Mouse (Mus musculus) lung, embryonic 14.5 days (tissue): Measurements from ENCODE around the gene Abhd12. TPM values are rescaled to one million over a fixed set of nuclear protein-coding genes. Genes with fewer than 3 reads are reported as not detected.

ENCODE experiments used
- ATAC-seq: fragments of 200-750 bp; cut with Nextera tagmentation; 2 replicates; pipeline ENCODE4 v1.8.0; 2017; ENCODE audit warnings: mild to moderate bottlenecking, moderate TSS enrichment, moderate library complexity; ENCODE audit not compliant: insufficient read depth
- DNase-seq: peaks from one replicate; pipeline ENCODE4 v3.0.0-alpha.2; 2015
- H3K27ac ChIP-seq: fragments of 300-500 bp; sonication (generic); 2 replicates; pipeline ENCODE4 v1.5.1; 2014; ENCODE audit warnings: low read depth, mild to moderate bottlenecking, moderate library complexity
- H3K27me3 ChIP-seq: fragments of 300-500 bp; sonication (generic); 2 replicates; pipeline ENCODE4 v1.6.1; 2014; ENCODE audit warnings: low read length, control low read depth; ENCODE audit not compliant: insufficient read depth
- H3K36me3 ChIP-seq: fragments of 300-500 bp; sonication (generic); 2 replicates; pipeline ENCODE4 v1.6.1; 2014; ENCODE audit warnings: control low read depth; ENCODE audit not compliant: insufficient read depth
- H3K4me1 ChIP-seq: fragments of 300-500 bp; sonication (generic); 2 replicates; pipeline ENCODE4 v1.6.1; 2014; ENCODE audit warnings: antibody characterized with exemption, control low read depth; ENCODE audit not compliant: insufficient read depth
- H3K4me2 ChIP-seq: fragments of 300-500 bp; sonication (generic); 2 replicates; pipeline ENCODE4 v1.6.1; 2014; ENCODE audit warnings: mild to moderate bottlenecking
- H3K4me3 ChIP-seq: fragments of 300-500 bp; sonication (generic); 2 replicates; pipeline ENCODE4 v1.5.1; 2014; ENCODE audit warnings: low read depth, low read length
- H3K9ac ChIP-seq: fragments of 300-500 bp; sonication (generic); 2 replicates; pipeline ENCODE4 v1.6.1; 2014
- H3K9me3 ChIP-seq: fragments of 300-500 bp; sonication (generic); 2 replicates; pipeline ENCODE4 v1.6.1; 2016; ENCODE audit warnings: low read depth, low read length, control low read depth
- CTCF ChIP-seq: IDR thresholded peaks from 2 replicates; pipeline ENCODE4 v1.5.1; 2016; ENCODE audit warnings: antibody characterized with exemption, low read depth
- WGBS: fragments of 180-500 bp; shearing (Covaris S2); extraction: QIAGEN DNeasy Blood & Tissue Kit; methylation state at CpG from one replicate; pipeline ENCODE4 v1.1.7; 2014; 5-methylcytosine and 5-hydroxymethylcytosine counted together
- polyA plus RNA-seq: library from polyadenylated mRNA; unstranded; fragments of >200 nt; fragmentation: Nextera tagmentation; extraction: Ambion mirVana; gene quantifications from 2 replicates; pipeline ENCODE4 v1.2.1, GENCODE M21; 2014

Gene Abhd12
- polyA plus RNA-seq, 1 experiment from 2014 or later = 67.2 TPM

DNA sequence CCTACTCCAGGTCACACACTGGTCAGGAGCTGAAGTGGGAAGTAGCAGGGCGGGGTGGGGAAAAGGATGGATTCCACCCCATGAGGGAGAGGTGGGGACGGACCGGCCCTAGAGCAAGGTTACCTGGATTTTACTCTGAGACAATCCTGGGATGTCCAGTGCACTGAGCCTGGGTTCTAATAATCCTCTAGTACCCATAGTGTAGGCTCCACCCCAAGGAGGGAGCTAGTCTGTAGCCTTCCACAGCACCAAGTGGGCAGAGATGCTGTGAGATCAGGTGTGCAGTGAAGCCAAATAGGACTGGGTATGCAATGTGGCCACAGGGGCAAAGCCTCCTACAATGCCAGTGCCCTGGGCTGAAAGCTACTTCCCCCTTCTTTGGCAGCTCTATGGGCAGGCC lies 66.8 kb downstream of the Abhd12 start:
- H3K27me3 ChIP-seq = no peaks in the 10 kb centered on the region
- no peaks in the 10 kb centered on the region for H3K4me1 ChIP-seq
- no peaks in the 10 kb centered on the region for H3K9me3 ChIP-seq
- ATAC-seq (no peak), DNase-seq (no peak)
- H3K36me3 ChIP-seq = peaks cover 30% of the 10 kb centered on the region; the same call in 1 of the 2 replicates
- no peak overlapping the region for H3K4me2 ChIP-seq
- no peak for TF ChIP-seq CTCF
- WGBS = 86% methylated on average over 3 of the region's 3 CpGs
- H3K9ac ChIP-seq = no peak overlapping the region
- H3K27ac ChIP-seq = no peak overlapping the region
- H3K4me3 ChIP-seq = no peak overlapping the region

DNA sequence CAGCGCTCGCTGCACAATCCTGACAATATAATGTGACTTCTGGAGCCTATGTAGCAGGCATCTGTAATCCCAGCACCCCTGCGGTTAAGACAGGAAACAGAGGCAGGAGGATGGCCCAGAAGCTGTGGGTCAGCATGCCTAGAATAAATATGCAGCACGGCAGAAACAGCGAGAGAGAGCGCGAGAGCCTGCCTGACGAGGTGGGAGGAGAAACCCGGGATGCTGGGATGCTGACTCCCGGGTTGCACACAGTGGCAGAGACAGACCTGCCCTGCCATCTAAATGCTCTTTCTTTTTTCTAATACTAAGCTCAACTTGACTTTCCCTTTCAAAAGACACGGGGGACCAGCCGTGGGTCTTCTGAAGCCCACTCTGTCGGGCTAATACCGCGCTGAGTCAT lies 67.6 kb downstream of the Abhd12 start:
- 74% methylated on average over 15 of the region's 15 CpGs for WGBS
- Histone ChIP-seq H3K4me3 (no peak overlapping the region), H3K4me2 (no peak overlapping the region), H3K4me1 (no peaks in the 10 kb centered on the region), H3K9me3 (no peaks in the 10 kb centered on the region), H3K27me3 (no peaks in the 10 kb centered on the region), H3K9ac (no peak overlapping the region), H3K36me3 (peaks cover 35% of the 10 kb centered on the region), H3K27ac (no peak overlapping the region)
- TF ChIP-seq CTCF = no peak
- ATAC-seq (no peak), DNase-seq (no peak)

DNA sequence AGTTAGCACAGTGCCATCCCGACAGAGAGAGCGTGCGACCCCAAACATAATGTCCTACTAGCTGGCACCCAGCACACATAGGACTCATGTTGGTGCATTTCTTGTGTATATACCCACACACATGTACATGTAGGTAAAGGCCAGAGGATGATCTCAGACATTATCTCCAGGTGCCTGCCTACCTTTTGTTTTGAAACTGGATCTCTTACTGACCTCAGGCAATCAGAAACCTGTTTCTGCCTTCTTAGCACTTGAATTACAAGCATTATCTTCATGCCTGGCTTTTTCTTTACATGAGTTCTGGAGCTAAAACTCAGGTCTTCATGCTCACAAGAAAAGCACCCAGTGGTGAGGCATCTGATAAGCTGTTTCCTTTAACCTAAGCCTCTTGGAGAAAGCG lies 68.6 kb downstream of the Abhd12 start:
- H3K27me3 ChIP-seq = no peaks in the 10 kb centered on the region
- H3K9ac ChIP-seq = no peak overlapping the region
- no peak overlapping the region for H3K4me2 ChIP-seq
- H3K4me1 ChIP-seq = no peaks in the 10 kb centered on the region
- no peaks in the 10 kb centered on the region for H3K9me3 ChIP-seq
- ATAC-seq (no peak), DNase-seq (no peak)
- H3K4me3 ChIP-seq = no peak overlapping the region
- H3K36me3 ChIP-seq = peaks cover 44% of the 10 kb centered on the region
- no peak for TF ChIP-seq CTCF
- no peak overlapping the region for H3K27ac ChIP-seq
- 92% methylated on average over 4 of the region's 4 CpGs for WGBS

DNA sequence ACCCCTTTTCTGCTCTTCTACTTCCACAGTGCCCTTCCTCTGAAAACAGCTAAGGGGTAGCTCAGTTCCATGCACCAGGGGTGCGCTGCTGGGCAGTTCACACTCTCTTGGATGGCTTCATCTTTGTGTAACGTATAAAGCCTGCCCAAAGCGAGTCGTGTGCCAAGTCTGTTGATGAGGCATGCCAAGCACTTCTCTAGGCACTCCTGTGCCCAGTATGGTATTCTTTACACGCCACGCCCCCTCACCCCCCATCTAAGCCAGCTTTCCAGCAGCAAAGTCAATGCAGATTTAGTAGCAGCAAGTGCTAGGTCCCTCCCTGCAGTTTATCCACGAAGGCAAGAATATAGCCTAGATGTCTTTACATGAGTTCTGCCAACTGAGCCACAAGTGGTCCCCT lies 69.9 kb downstream of the Abhd12 start:
- Histone ChIP-seq H3K4me1 (no peaks in the 10 kb centered on the region), H3K4me2 (no peak overlapping the region), H3K9ac (no peak overlapping the region), H3K9me3 (no peaks in the 10 kb centered on the region), H3K36me3 (peaks cover 57% of the 10 kb centered on the region), H3K27me3 (no peaks in the 10 kb centered on the region), H3K4me3 (no peak overlapping the region), H3K27ac (no peak overlapping the region)
- WGBS = 87% methylated on average over 7 of the region's 7 CpGs
- DNase-seq (no peak), ATAC-seq (no peak)
- TF ChIP-seq CTCF = no peak

DNA sequence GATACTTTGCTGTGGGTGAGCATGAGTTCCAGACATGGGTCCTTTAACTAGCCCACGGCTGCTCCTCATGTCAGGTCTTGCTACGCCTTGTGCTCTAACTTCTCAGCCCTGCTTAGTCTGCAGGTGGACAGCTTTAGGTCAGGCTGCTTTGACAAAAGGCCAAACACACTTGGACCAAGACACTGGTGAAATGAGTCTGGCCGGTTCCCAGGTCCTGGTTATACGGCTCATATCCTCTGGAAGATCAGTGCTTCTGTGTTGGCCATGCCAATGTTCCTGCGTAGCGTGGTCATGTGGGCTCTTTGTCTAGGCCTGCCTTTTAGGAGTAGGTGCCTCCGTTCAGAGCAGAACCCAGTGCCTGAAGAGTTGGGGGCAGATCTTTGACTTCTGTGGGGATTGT lies 72.5 kb downstream of the Abhd12 start:
- no peak for DNase-seq
- Histone ChIP-seq H3K27me3 (no peaks in the 10 kb centered on the region), H3K4me1 (no peaks in the 10 kb centered on the region), H3K4me3 (no peak overlapping the region), H3K36me3 (peaks cover 76% of the 10 kb centered on the region), H3K27ac (no peak overlapping the region), H3K9ac (no peak overlapping the region), H3K9me3 (no peaks in the 10 kb centered on the region), H3K4me2 (no peak overlapping the region)
- no peak for ATAC-seq
- TF ChIP-seq CTCF = no peak
- WGBS = 92% methylated on average over 7 of the region's 7 CpGs

DNA sequence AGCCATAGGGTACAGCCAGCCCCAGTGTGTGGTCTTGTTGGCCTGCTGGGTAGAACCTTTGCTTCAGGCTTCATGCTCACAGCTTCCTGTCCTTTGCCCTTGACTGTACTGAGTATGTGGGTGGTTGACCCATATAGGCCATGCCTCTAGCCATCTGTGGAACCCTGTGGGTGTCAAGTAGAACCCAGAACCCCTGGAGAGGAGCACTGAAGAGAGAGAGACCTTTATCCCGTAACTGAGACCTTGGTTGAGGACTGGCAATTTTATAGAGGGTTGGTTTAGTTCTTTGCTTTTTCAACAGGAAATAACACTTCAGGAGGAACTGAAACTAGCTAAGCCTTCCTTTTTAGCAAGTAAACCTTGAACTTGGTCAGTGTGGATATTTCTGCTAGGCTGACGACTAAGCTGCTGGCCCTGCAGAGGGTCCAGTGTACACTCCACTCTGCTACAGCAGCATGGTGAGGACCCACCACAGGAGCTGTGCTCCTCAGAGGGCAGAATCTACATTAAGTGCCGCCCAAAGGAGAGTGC lies 73.6 kb downstream of the Abhd12 start:
- peaks cover 85% of the 10 kb centered on the region for H3K36me3 ChIP-seq
- no peak for DNase-seq
- no peak overlapping the region for H3K4me2 ChIP-seq
- H3K27me3 ChIP-seq = no peaks in the 10 kb centered on the region
- no peak overlapping the region for H3K27ac ChIP-seq
- no peak for ATAC-seq
- no peak overlapping the region for H3K4me3 ChIP-seq
- WGBS = 86% methylated on average over 3 of the region's 3 CpGs
- TF ChIP-seq CTCF = no peak
- no peaks in the 10 kb centered on the region for H3K9me3 ChIP-seq
- no peak overlapping the region for H3K9ac ChIP-seq
- no peaks in the 10 kb centered on the region for H3K4me1 ChIP-seq

DNA sequence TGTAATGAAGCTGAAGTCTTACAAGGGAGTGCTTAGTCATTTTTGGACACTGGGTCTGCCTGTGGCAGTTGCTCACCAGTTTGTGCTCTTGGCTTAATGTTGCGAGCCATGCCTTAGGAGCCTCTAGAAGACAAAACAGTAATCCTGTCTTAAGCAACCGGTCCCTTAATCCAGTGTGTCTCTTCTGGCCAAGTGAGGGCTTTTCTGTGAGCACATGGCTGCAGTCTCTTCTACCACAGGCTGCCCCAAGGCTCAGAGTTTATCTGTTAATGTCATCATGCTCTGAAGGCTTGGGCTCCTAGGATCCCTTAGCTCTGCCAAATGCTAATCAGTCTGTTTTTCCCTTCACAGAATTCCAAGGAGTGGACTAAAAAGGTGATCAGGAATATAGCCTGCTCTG lies 74.5 kb downstream of the Abhd12 start:
- Histone ChIP-seq H3K36me3 (peaks cover 90% of the 10 kb centered on the region), H3K4me3 (no peak overlapping the region), H3K27me3 (no peaks in the 10 kb centered on the region), H3K4me2 (no peak overlapping the region), H3K9me3 (no peaks in the 10 kb centered on the region), H3K9ac (no peak overlapping the region), H3K4me1 (no peaks in the 10 kb centered on the region), H3K27ac (no peak overlapping the region)
- ATAC-seq (no peak), DNase-seq (no peak)
- WGBS = 91% methylated on average over 2 of the region's 2 CpGs
- no peak for TF ChIP-seq CTCF

DNA sequence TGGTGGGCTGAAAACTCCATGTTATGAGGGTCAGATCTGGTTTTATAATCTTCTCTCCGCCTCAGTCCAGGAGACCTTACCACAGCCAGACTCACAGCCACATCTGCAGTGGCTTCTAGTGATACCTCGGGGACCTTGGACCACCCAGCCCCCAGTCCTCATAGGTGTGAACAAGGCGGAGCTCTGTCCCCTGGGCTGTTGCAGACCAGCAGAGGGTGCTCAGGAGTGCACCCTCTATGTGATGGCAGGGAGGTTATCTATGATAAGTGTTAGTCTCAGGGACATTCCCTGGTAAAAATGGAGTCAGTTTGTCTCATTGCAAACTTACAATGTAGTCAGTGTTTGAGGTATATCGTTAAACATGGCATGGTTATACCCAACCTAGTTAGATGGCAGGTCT lies 75.9 kb downstream of the Abhd12 start:
- H3K4me3 ChIP-seq = no peak overlapping the region
- H3K4me2 ChIP-seq = no peak overlapping the region
- H3K36me3 ChIP-seq = peaks cover 96% of the 10 kb centered on the region
- no peak for DNase-seq
- H3K9ac ChIP-seq = no peak overlapping the region
- no peak overlapping the region for H3K27ac ChIP-seq
- no peaks in the 10 kb centered on the region for H3K9me3 ChIP-seq
- no peaks in the 10 kb centered on the region for H3K27me3 ChIP-seq
- WGBS = 72% methylated on average over 4 of the region's 4 CpGs
- H3K4me1 ChIP-seq = no peaks in the 10 kb centered on the region
- no peak for TF ChIP-seq CTCF
- ATAC-seq = no peak
